Mouse (Mus musculus): Measurements from ENCODE around the gene Cxcr5. TPM values are rescaled to one million over a fixed set of nuclear protein-coding genes. Genes with fewer than 3 reads are reported as not detected.
"Not testable (repeated sequence)": the region's sequence is repeated elsewhere in the genome, so short reads cannot be mapped to it uniquely, and the experiment has no call there.

Gene Cxcr5
- total RNA-seq, 1 experiment from 2014 or later, result 0.56 TPM

- no peak for DNase-seq
These were observed 25.8 kb upstream of the Cxcr5 start for GRCm38 (mm10) chr9:44587262-44588160.

DNA sequence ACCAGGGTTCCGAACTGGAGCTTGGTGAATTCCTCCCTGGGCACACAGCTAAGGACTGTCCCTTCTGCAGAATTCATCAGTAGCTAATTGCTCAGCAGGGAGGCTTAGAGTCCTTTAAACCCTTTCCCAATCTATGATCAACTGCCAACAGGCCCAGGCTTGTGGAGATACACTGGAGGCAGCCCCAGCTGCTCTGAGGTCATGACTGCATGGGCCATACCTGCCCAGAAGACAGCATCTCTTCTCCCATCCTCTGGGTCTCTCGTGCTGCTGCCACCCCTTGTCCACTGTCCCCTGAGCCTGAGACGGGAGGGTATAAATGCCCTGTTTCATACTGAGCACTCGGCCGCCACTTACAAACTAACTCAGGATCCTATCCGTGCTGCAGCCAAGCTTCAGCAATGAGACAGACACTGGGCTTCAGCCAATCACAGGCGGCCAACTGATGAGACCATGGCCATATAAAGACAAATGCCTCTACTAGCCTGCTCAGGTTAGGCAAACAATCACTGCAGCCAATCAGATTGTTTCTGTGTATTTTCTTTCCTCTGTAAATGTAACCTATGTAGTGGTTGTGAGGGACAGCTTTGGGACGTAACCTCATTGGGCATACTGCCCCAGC lies 25.1 kb upstream of the Cxcr5 start:
- no peak for DNase-seq

GRCm38 (mm10) chr9:44582390-44582789 lies 20.7 kb upstream of the Cxcr5 start:
- DNase-seq, result peak; percentile 11

GRCm38 (mm10) chr9:44581423-44581822 lies 19.7 kb upstream of the Cxcr5 start:
- no peak for DNase-seq

DNA sequence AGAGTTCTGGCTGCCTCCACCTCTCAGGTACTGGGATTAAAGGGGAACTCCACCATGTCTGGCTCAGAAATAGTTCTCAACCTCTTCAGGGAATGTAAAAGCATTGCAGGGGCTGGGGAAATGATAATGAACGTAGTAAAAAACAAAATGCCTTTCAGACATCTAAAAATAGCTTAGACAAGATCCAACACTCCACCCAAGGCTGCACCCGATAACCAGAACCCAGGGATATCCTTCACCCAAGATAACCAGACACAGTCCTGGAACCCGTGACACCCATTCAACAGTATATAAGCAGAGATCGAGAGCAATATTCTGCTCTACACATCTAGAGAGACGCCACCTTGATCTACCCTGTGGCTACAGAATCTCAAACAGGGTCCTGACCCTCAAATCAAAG lies 18.4 kb upstream of the Cxcr5 start:
- no peak for DNase-seq

GRCm38 (mm10) chr9:44579392-44579791 lies 17.7 kb upstream of the Cxcr5 start:
- peak; percentile 59 for DNase-seq

DNA sequence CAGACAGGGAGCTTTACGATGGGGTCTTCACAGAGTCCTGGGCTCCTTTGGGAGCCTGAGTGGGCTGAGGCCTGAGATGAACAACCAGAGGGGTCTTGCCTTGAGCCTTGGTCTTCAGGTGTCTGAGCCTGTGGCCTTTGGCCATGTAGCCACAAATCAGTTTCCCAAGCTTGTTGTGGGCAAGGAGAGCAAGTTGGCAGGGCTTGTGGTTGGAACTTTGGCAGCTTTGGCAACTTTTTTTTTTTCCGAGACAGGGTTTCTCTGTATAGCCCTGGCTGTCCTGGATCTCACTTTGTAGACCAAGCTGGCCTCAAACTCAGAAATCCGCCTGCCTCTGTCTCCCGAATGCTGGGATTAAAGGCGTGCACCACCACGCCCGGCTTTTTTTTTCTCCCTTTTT lies 14.4 kb upstream of the Cxcr5 start:
- DNase-seq, result not testable (repeated sequence)

DNA sequence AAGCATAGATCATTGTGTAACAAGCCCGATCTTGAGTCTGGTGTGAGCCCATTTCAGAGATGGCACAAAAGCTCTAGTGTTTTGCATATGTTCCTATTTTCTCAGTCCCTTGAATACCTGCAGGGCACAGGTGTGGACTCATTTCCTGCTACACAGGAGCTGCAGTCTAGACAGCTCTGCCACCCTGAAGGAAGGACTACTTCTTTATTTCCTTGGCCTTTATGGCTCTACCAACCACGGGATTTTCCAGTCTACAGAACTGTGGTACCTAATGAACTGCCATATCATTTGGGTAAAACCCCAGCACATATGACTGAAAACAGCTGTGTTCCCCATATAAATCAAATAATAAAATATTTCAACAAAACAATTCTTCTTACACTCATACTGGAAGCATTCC lies 13.4 kb upstream of the Cxcr5 start:
- DNase-seq, result no peak

- DNase-seq, result no peak
These were observed 11.6 kb upstream of the Cxcr5 start for GRCm38 (mm10) chr9:44573306-44573705.

GRCm38 (mm10) chr9:44570939-44571382 lies 9.3 kb upstream of the Cxcr5 start:
- DNase-seq, result peak; percentile 17

- no peak for DNase-seq
These were observed 6.4 kb upstream of the Cxcr5 start for GRCm38 (mm10) chr9:44568083-44568455.

GRCm38 (mm10) chr9:44567338-44568082 lies 5.8 kb upstream of the Cxcr5 start:
- DNase-seq, result peak; percentile 21

DNA sequence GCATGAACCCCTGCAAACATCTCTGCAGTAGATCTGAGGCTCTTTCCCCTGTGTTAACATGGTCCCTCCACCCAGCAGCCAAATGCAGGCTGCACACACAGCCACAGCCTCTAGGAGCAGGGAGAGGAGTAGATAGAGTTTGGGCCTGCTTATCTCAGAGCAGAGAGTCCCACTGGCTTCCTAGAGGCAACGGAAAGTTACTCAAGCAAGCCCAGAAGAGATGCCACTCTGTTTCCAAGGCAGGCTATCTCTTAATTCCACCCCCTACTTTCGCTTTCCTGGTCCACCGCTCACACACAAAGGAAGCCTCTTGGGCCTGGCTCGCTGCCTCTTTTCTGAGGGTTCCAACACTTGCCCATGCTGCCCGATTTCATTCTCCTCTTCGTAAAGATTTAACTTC lies 3.7 kb upstream of the Cxcr5 start:
- DNase-seq, result no peak

DNA sequence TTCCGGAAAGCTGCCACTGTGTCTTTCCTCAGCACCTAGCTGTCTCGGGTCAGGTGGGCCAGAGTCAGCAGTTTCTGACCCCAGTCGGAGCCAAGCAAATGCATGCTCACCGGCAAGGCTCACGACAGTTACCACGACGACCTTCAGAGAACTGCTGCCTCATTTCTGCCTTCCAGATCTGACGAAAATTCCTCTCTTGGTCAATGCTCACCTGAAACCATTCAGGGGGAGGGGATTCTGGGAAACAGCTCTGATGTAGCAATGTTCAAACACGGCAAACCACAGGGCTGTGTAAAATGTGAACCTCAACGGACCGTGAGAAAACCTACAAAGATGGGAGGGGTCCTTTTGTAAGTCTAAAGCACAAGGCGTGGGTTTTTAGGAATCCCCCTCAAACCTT lies 1.3 kb upstream of the Cxcr5 start:
- DNase-seq, result no peak

DNA sequence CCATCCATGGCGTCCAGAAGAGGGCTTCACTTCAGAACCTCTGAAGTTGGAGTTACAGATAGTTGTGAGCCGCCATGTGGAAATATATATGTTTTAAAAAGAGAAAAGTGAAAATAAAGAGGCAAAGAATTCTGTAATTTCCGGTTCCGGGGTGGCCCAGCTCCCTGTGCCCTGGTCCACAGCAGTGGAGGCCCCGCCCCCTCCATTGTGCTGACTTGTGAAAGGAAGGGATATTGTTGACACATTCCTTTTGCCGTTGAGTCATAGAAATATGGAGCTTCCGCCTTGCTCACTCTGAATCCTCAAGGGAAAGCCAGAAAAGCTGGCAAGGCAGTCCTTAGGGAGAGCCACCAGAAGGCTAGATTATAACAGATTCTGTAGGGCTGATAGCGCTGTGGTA lies 9.5 kb downstream of the Cxcr5 start:
- peak; percentile 69 for DNase-seq

- DNase-seq, result no peak
These were observed 10.5 kb downstream of the Cxcr5 start for GRCm38 (mm10) chr9:44551138-44551537.

- DNase-seq, result no peak
These were observed 13.1 kb downstream of the Cxcr5 start for GRCm38 (mm10) chr9:44548412-44549152.

DNA sequence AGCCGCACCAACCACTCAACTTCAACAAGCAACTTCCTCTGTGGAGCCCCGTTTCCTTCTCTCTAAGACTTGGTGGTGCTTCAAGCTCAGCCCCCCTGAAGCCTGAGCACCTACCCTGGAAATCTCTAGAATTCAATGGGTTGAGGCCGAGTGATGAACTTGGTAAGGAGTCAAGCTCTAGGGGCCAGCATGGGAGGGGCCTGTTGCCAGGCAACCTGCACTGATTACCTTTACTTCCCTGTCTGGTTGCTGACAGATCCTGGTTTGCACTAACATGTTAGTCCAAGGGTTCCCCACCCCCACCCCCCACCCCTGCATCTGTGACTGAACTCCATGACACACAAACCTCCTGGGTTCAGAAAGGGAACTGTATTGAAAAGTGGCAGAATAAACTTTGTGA lies 16.7 kb downstream of the Cxcr5 start:
- no peak for DNase-seq

- no peak for DNase-seq
These were observed 19.3 kb downstream of the Cxcr5 start for GRCm38 (mm10) chr9:44542364-44542763.

GRCm38 (mm10) chr9:44540676-44541075 lies 21.0 kb downstream of the Cxcr5 start:
- no peak for DNase-seq

- no peak for DNase-seq
These were observed 21.8 kb downstream of the Cxcr5 start for GRCm38 (mm10) chr9:44539816-44540421.
